Mouse (Mus musculus): ENCODE data around the gene Crygb.

- TF ChIP-seq CTCF (conservative IDR thresholded peaks at IDR 0.05; ENCODE audit: insufficient read depth, insufficient read length, low read depth, low read length) = no peak
- TF ChIP-seq POLR2A (IDR thresholded peaks at IDR 0.05; ENCODE audit: low read depth, low read length) = no peak
Observed at GRCm38 (mm10) chr1:65130226-65130625, 48.1 kb upstream of the Crygb start.
